Mouse (Mus musculus) left cerebral cortex, adult 9 months (tissue): Measurements from ENCODE around the gene Numb.
A peak's percentile ranks its signal among the peaks of the same experiment; 100 is the strongest.

Source experiments
- DNase-seq, 2 experiments: peaks; one replicate each; pipeline ENCODE4 v3.0.0; 2022; ENCODE audit warnings: low spot score in 2 of 2

Numb gene

GRCm38 (mm10) chr12:83852512-83853213 lies 69.1 kb downstream of the Numb start:
- no peak for DNase-seq

GRCm38 (mm10) chr12:83850334-83850733 lies 71.4 kb downstream of the Numb start:
- DNase-seq: peak; percentile 21 to 32

DNA sequence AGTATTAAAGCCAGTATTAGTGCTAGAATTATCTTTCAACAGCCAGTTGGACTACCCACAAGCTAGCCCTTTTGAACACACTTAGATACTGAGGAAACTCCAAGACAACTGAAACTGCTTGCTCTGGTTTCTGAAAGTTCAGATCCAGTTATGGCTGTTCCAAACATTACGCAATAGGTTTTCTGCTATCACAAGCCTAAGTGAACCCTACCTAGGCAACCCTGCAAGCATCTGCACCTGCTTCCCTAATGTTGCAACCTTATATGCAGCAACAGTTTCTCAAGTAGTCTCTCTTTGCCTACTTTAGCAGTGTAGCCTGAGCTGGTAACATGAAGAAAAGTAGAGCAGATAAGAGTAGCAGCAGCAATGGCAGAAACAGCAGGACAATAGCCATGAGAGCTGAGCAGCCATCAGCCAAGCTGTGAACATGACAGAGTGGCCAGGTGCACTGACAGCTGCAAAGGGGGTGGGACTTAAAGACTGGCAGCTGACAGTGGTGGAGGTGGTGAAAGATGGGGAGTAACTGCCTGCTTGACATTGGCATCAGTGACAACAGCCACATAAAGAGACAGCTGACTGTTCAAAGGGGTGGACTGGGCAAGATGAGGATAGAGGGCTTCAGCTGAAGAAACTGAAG lies 73.0 kb downstream of the Numb start:
- DNase-seq: no peak

DNA sequence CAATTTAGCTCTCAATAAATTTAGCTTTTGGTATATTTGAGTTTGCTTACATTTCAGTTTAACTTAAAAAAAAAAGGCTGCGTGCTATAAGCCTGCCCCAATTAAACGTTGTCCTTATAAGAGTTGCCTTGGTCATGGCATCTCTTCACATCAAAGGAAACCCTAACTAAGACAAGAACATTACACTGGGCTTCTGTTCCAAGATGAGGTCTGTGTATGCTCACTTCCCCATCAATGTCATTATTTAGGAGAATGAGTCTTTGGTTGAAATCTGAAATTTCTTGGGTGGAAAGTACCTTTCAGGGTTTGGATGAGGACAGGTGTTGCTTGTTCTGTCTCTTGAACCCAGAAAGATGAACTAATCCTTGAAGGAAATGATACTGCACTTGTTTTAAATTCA lies 73.9 kb downstream of the Numb start:
- DNase-seq: no peak

DNA sequence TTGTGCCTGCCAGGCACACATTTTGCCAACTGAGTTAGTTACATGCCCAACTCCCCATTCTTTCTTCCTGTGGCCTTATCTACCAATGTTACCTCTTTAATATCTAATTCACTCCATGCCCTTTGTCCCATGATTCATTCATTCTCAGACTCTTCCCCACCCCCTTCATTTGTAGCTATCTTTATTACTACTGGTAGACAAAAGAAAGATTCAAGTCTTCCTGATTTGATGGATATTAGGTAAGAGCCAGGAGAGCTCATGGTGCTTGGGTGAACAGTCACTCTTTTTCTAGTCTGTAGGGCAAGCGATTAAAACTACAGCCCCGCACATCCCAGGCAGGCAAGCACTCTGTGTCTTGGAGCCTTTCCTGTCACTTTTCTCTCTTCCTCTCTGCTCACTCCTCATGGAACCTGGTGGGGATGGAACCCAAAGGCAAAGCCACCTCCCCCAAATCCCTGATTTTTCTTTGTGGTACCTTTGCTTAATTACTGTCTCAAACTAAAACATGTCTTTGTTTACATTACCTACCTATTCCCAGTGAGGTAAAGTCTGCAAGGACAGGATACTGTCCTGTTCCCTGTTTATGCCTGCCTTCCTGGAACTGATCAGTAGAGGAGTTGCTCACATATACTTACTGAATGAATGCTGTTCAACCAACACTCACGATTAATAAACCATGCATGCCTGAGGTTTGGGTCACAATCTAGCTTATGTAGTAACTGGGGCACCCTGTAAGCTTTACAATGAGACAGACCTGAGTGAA lies 78.9 kb downstream of the Numb start:
- DNase-seq: no peak

- no peak for DNase-seq
These were observed 80.1 kb downstream of the Numb start for GRCm38 (mm10) chr12:83841409-83842190.

- DNase-seq: no peak
These were observed 87.8 kb downstream of the Numb start for GRCm38 (mm10) chr12:83833979-83834378.

DNA sequence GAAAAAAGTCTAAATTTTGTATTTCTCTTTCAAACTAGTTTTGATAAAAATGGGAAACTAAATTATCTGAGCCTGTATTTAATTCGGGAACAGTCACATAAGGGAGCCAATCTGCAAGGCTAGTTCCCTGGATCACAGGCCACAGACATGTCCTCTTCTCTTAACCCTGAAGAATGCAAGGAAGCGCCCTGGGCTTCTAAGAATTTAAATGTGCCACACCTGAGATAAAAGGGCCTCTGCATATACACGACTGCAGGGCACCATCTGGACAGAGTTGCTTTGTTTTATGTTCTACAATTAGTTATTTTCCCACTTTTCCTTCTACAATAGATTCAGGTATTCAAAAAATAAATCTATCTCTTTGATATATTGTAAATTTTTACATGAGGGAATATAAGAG lies 91.3 kb downstream of the Numb start:
- DNase-seq: no peak

GRCm38 (mm10) chr12:83816616-83817015 lies 105.1 kb downstream of the Numb start:
- no peak for DNase-seq

DNA sequence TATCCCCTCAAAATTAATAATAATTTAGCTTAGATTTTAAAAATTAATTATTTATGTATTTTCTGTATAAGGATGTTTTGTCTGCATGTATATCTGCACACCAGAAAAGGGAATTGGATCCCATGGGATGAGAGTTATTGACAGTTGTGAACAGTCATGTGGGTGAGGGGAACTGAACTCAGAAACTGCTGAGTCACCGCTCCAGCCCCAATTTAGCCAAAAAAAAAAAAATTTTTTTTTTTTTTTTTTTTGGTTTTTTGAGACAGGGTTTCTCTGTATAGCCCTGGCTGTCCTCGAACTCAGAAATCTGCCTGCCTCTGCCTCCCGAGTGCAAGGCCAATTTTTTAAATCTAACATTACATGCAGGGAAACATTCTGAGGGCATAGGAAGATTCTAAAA lies 109.8 kb downstream of the Numb start:
- no peak for DNase-seq

GRCm38 (mm10) chr12:83803641-83804040 lies 118.1 kb downstream of the Numb start:
- DNase-seq: no peak

DNA sequence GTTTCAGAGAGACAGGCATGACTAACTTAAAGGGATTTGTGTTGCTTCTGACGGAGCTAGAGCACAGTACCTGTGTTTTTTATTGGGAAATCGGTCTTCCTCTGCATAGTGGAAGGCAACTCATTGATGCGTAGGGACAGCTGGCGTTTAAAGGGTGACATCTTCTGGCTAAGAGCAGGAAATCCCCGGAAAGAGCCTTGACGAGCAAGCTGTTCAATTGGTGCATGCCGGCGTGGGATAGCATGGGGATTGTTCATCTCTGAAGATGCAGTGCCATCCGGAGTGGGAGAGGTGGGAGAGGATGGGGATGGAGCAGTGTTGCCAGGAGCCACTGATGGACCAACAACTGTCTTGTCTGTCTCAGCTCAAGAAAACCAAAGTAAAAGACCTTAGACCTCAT lies 120.8 kb downstream of the Numb start:
- peak in 1 of 2 experiments; percentile 56 for DNase-seq

- no peak for DNase-seq
These were observed 123.4 kb downstream of the Numb start for GRCm38 (mm10) chr12:83798313-83798712.

DNA sequence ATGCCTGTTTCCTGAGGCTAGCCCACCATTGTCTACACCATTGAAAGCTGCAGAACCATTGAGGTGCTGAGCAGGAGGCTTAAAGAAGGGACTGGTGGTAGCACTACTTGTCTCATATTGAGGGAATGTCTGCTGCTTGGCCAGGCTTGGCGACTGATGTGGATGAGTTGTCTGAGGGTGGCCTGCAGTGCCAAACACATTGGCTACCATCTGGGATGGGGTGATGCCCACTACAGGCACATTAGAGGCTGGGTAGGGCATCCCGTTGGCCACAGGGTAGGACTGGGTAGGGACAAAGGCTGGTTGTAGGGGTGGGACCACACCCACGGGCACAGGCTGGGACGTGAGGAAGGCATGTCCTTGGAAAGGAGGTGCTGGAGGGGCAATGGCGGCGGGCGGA lies 126.1 kb downstream of the Numb start:
- no peak for DNase-seq

- DNase-seq: no peak
These were observed 126.7 kb downstream of the Numb start for GRCm38 (mm10) chr12:83795051-83795450.

- no peak for DNase-seq
These were observed 128.9 kb downstream of the Numb start for GRCm38 (mm10) chr12:83792706-83793410.

DNA sequence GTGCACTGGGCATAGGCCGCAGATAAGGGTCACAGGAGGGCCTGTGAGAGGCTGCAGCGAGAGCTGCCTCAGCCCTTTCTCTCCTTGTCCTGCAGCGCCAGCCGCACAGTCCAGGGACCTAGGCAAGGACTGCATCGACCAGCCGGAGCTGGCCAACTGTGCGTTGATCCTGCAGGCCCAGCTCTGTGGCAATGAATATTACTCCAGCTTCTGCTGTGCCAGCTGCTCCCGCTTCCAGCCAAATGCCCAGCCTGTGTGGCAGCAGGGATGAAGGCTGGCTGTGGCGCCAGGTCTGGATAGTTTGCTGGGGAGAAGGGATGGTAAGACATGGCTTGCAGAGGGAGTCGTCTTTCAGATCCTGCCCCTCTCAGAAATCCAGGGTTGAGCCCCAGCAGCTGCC lies 130.0 kb downstream of the Numb start:
- no peak for DNase-seq

- DNase-seq: no peak
These were observed 131.0 kb downstream of the Numb start for GRCm38 (mm10) chr12:83790749-83791148.

- no peak for DNase-seq
These were observed 132.0 kb downstream of the Numb start for GRCm38 (mm10) chr12:83789781-83790140.

DNA sequence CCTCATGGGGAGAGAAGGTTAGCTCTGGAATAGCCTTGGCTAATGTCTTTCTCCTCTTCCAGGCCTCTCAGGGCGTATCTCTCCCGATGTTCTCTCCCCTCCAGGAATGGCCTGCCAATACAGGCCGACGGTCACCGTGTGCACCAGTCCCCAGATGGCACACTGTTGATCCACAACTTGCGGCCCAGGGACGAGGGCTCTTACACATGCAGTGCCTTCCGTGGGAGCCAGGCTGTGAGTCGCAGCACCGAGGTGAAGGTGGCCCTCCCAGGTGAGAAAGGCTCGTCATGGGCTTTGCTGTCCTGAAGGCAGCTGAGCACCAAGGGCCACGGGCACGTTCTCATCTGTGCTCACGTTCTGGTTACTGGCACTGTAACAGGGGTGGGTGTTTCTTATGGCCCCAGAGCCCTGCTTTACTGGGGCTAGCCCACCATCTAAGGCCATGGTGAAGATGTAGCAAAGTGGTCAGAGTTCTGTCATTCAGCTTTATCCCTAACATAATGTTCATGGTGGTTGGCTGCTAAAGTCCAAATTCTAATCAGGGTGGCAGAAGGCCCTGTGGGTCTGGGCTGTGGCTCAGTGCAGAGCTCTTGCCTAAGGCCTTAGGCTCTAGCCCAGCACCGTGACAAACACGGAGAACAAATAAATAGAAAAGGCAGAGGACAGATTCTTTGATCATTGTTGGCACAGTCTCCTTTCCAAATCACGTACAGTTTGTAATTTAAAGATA lies 132.5 kb downstream of the Numb start:
- no peak for DNase-seq

- DNase-seq: no peak
These were observed 136.4 kb downstream of the Numb start for GRCm38 (mm10) chr12:83785305-83785704.
